Mouse (Mus musculus): ENCODE measurements around the gene Sfswap. TPM values are rescaled to one million over a fixed set of nuclear protein-coding genes. Genes with fewer than 3 reads are reported as not detected.

Sfswap gene
- total and polyA plus RNA-seq, 3 experiments: 83.4 to 216 (median 91.0) TPM

GRCm38 (mm10) chr5:129534500-129534899 lies 33.5 kb downstream of the Sfswap start:
- Histone ChIP-seq H3K9me3 (replicated peaks) (no peaks in the 10 kb centered on the region), H3K4me1 (ENCODE audit: insufficient read depth, low read depth, low read length) (no peaks in the 10 kb centered on the region; the same call in 1 of the 2 replicates), H3K36me3 (replicated peaks) (peaks cover 96% of the 10 kb centered on the region), H3K27me3 (ENCODE audit: insufficient read depth, low read length) (no peaks in the 10 kb centered on the region), H3K4me3 (ENCODE audit: low read depth, low read length) (no peak overlapping the region)
- ATAC-seq (ENCODE audit: extremely low read depth, insufficient number of reproducible peaks, low FRiP score, poor library complexity, severe bottlenecking) (no peak), DNase-seq (ENCODE audit: low spot score) (no peak)
- TF ChIP-seq TAL1 (conservative IDR thresholded peaks at IDR 0.05; ENCODE audit: low read depth, low read length) (no peak), CTCF (IDR thresholded peaks at IDR 0.05; ENCODE audit: low read depth, low read length) (no peak), POLR2AphosphoS5 (IDR thresholded peaks at IDR 0.05; ENCODE audit: insufficient replicate concordance, low read depth, low read length) (no peak), GATA2 (IDR thresholded peaks at IDR 0.05; ENCODE audit: borderline replicate concordance, low read depth, low read length) (no peak), GATA1 (IDR thresholded peaks at IDR 0.05; ENCODE audit: borderline replicate concordance, low read length) (no peak)

DNA sequence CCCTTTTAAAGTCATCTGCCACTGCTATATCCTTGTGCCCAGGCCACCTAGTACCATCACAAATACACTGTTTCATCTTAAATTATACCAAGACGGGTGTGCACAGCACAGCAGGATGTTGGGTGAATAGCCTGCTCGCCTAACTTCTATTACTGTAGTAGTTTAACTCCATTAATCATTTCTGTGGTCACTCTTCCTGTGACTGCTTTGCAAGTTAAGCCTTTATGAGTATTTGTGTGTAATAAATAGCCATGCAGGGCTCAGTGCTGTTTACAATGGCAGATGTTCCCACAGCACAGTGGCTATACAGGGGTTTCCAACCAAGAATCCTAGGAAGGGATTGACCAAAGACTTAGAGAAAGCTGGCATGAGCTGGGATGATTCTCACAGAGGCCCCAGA lies 34.0 kb downstream of the Sfswap start:
- ATAC-seq (ENCODE audit: extremely low read depth, insufficient number of reproducible peaks, low FRiP score, poor library complexity, severe bottlenecking) (no peak), DNase-seq (ENCODE audit: low spot score) (no peak)
- no peak overlapping the region for H3K4me3 ChIP-seq (ENCODE audit: low read depth, low read length)
- peaks cover 96% of the 10 kb centered on the region for H3K36me3 ChIP-seq (replicated peaks)
- TF ChIP-seq GATA1 (IDR thresholded peaks at IDR 0.05; ENCODE audit: borderline replicate concordance, low read length) (no peak), GATA2 (IDR thresholded peaks at IDR 0.05; ENCODE audit: borderline replicate concordance, low read depth, low read length) (no peak), CTCF (IDR thresholded peaks at IDR 0.05; ENCODE audit: low read depth, low read length) (no peak), POLR2AphosphoS5 (IDR thresholded peaks at IDR 0.05; ENCODE audit: insufficient replicate concordance, low read depth, low read length) (no peak), TAL1 (conservative IDR thresholded peaks at IDR 0.05; ENCODE audit: low read depth, low read length) (no peak)
- H3K27me3 ChIP-seq (ENCODE audit: insufficient read depth, low read length): no peaks in the 10 kb centered on the region
- H3K4me1 ChIP-seq (ENCODE audit: insufficient read depth, low read depth, low read length): no peaks in the 10 kb centered on the region; the same call in 1 of the 2 replicates
- no peaks in the 10 kb centered on the region for H3K9me3 ChIP-seq (replicated peaks)

GRCm38 (mm10) chr5:129535431-129535830 lies 34.4 kb downstream of the Sfswap start:
- Histone ChIP-seq H3K4me1 (ENCODE audit: insufficient read depth, low read depth, low read length) (no peaks in the 10 kb centered on the region; the same call in 1 of the 2 replicates), H3K27me3 (ENCODE audit: insufficient read depth, low read length) (no peaks in the 10 kb centered on the region), H3K9me3 (replicated peaks) (no peaks in the 10 kb centered on the region), H3K36me3 (replicated peaks) (peaks cover 96% of the 10 kb centered on the region), H3K4me3 (ENCODE audit: low read depth, low read length) (no peak overlapping the region)
- TF ChIP-seq GATA2 (IDR thresholded peaks at IDR 0.05; ENCODE audit: borderline replicate concordance, low read depth, low read length) (no peak), TAL1 (conservative IDR thresholded peaks at IDR 0.05; ENCODE audit: low read depth, low read length) (no peak), GATA1 (IDR thresholded peaks at IDR 0.05; ENCODE audit: borderline replicate concordance, low read length) (no peak)
- ATAC-seq (ENCODE audit: extremely low read depth, insufficient number of reproducible peaks, low FRiP score, poor library complexity, severe bottlenecking): no peak
- DNase-seq (ENCODE audit: low spot score): no peak

- Histone ChIP-seq H3K36me3 (replicated peaks) (peaks cover 98% of the 10 kb centered on the region), H3K9me3 (replicated peaks) (no peaks in the 10 kb centered on the region), H3K4me3 (ENCODE audit: low read depth, low read length) (no peak overlapping the region), H3K27me3 (ENCODE audit: insufficient read depth, low read length) (no peaks in the 10 kb centered on the region), H3K4me1 (ENCODE audit: insufficient read depth, low read depth, low read length) (no peaks in the 10 kb centered on the region; the same call in 1 of the 2 replicates)
- no peak for ATAC-seq (ENCODE audit: extremely low read depth, insufficient number of reproducible peaks, low FRiP score, poor library complexity, severe bottlenecking)
- TF ChIP-seq CTCF (IDR thresholded peaks at IDR 0.05; ENCODE audit: low read depth, low read length) (no peak), TAL1 (conservative IDR thresholded peaks at IDR 0.05; ENCODE audit: low read depth, low read length) (no peak), POLR2AphosphoS5 (IDR thresholded peaks at IDR 0.05; ENCODE audit: insufficient replicate concordance, low read depth, low read length) (no peak), GATA1 (IDR thresholded peaks at IDR 0.05; ENCODE audit: borderline replicate concordance, low read length) (no peak), GATA2 (IDR thresholded peaks at IDR 0.05; ENCODE audit: borderline replicate concordance, low read depth, low read length) (no peak)
- no peak for DNase-seq (ENCODE audit: low spot score)
Measured at GRCm38 (mm10) chr5:129538826-129539225, 37.8 kb downstream of the Sfswap start.

DNA sequence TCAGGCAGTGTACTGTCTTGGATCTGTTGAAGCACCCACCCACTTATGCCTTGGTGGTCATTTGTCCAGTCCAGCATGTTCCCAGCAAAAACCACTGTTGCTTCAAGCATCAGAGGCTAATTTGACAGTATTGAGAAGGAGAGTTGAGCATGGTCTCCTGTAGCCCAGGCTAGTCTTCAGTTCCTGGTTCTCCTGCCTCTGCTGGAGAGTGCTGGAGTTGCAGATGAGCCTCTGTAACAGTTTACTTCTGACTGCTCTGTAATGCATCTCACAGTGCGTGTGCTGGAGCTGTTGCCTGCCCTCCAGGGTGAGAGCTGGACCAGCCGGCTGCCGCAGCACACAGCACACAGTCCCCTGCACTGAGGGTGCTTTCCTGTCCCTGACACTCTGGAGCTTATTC lies 41.2 kb downstream of the Sfswap start:
- no peak for TF ChIP-seq TAL1 (conservative IDR thresholded peaks at IDR 0.05; ENCODE audit: low read depth, low read length)
- TF ChIP-seq CTCF (IDR thresholded peaks at IDR 0.05; ENCODE audit: low read depth, low read length): no peak
- no peak for TF ChIP-seq POLR2AphosphoS5 (IDR thresholded peaks at IDR 0.05; ENCODE audit: insufficient replicate concordance, low read depth, low read length)
- no peak for TF ChIP-seq GATA1 (IDR thresholded peaks at IDR 0.05; ENCODE audit: borderline replicate concordance, low read length)
- TF ChIP-seq GATA2 (IDR thresholded peaks at IDR 0.05; ENCODE audit: borderline replicate concordance, low read depth, low read length): no peak
- H3K4me1 ChIP-seq (ENCODE audit: insufficient read depth, low read depth, low read length): no peaks in the 10 kb centered on the region; the same call in 1 of the 2 replicates
- peaks cover 96% of the 10 kb centered on the region for H3K36me3 ChIP-seq (replicated peaks)
- no peaks in the 10 kb centered on the region for H3K9me3 ChIP-seq (replicated peaks)
- H3K4me3 ChIP-seq (ENCODE audit: low read depth, low read length): no peak overlapping the region
- DNase-seq (ENCODE audit: low spot score) (peak; percentile 17), ATAC-seq (ENCODE audit: extremely low read depth, insufficient number of reproducible peaks, low FRiP score, poor library complexity, severe bottlenecking) (peak; percentile 55; the same call in 1 of the 2 replicates)
- no peaks in the 10 kb centered on the region for H3K27me3 ChIP-seq (ENCODE audit: insufficient read depth, low read length)

GRCm38 (mm10) chr5:129545787-129546186 lies 44.8 kb downstream of the Sfswap start:
- Histone ChIP-seq H3K4me1 (ENCODE audit: insufficient read depth, low read depth, low read length) (no peaks in the 10 kb centered on the region), H3K27me3 (ENCODE audit: insufficient read depth, low read length) (no peaks in the 10 kb centered on the region), H3K9me3 (replicated peaks) (no peaks in the 10 kb centered on the region), H3K36me3 (replicated peaks) (peaks cover 95% of the 10 kb centered on the region), H3K4me3 (ENCODE audit: low read depth, low read length) (no peak overlapping the region)
- DNase-seq (ENCODE audit: low spot score) (no peak), ATAC-seq (ENCODE audit: extremely low read depth, insufficient number of reproducible peaks, low FRiP score, poor library complexity, severe bottlenecking) (no peak)
- TF ChIP-seq CTCF (IDR thresholded peaks at IDR 0.05; ENCODE audit: low read depth, low read length): no peak
- no peak for TF ChIP-seq GATA2 (IDR thresholded peaks at IDR 0.05; ENCODE audit: borderline replicate concordance, low read depth, low read length)
- no peak for TF ChIP-seq GATA1 (IDR thresholded peaks at IDR 0.05; ENCODE audit: borderline replicate concordance, low read length)
- no peak for TF ChIP-seq TAL1 (conservative IDR thresholded peaks at IDR 0.05; ENCODE audit: low read depth, low read length)
- TF ChIP-seq POLR2AphosphoS5 (IDR thresholded peaks at IDR 0.05; ENCODE audit: insufficient replicate concordance, low read depth, low read length): no peak
